Mouse (Mus musculus) cerebellum, adult 9-11 months (tissue): ENCODE measurements around the gene Gstp1.
"Not testable (repeated sequence)": the region's sequence is repeated elsewhere in the genome, so short reads cannot be mapped to it uniquely, and the experiment has no call there.

Experiments
- DNase-seq: peaks from one replicate; pipeline ENCODE4 v3.0.0; 2022

The Gstp1 gene

DNA sequence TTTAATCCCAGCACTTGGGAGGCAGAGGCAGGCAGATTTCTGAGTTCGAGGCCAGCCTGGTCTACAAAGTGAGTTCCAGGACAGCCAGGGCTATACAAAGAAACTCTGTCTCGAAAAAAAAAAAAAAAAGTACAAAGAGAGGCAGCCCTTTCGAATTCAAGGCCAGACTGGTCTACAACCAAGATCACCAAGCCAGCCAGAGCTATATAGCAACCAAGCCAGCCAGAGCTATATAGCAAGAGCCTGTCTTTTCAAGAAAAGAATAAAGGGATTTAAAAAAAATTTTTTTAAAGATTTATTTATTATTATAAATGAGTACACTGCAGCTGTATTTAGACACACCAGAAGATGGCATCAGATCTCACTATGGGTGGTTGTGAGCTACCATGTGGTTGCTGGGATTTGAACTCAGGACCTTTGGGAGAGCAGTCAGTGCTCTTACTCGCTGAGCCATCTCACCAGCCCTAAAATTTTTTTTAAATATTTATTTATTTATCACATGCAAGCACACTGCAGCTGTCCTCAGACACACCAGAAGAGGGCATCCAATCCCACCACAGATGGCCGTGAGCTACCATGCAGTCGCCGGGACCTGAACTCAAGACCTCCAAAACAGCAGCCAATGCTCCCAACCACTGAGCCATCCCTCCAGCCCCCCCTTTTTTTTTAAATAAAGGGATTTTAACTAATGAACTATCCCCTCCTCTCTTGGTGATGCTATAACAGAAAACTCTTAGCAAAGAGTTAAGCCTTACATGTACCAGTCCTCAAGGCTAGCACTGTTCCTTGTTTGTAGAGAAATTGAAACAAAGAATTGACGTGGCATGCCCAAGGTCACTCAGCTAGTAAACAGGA is 22.5 kb upstream of the Gstp1 start:
- not testable (repeated sequence) for DNase-seq

DNA sequence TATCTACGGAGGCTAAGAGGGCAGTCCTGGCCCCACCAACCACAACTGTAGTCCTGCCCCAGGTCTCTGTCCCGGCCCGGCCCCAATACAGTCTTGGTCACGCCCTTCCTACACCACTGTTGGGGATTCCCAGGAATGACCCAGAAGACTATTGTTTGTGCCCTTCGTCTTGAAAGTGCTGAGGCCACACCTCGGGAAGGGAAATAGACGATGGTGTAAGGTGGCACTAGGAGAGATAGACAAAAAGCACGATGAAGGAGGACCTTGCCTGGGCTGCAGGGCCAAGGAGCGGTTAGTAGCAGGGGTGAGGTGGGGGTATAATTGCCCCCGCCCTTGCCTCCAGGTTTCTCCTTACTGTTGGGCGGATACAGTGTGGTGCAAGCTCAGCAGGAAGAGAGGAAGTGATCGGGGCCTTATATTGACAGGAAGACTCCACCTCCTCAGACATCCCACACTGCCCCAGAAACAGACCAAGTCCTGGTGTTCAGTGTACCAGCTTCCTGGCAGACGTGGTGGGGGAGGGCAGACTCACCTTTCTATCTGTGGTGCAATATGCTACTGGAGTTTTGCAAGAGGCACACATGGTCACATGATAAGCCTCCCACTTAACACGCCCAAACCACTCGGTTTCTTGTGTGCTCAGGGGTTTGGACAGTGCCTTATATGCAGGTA is 21.4 kb upstream of the Gstp1 start, which contains the start of gene Gstp3:
Gene Gstp3, minus strand, starts transcription at position 501 of the 672 bp plus-strand sequence.
- no peak for DNase-seq

DNA sequence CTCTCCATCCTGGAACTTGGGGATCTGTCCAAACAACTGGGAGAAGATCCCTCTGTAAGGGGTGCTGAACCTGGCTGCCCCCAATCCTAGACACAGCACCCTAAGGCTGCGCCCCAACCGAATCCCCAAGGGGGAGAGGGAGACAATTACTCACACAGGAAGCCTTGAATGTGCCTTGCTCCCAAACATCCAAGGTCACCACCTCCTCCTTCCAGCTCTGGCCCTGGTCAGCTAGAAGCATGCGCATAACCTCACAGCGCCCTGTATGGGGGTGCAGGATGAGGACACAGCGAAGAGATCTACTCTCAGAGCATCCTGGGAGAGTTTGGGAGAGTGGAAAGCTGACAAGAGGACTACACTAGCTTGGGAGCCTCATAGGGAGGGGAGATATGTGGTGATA is 20.8 kb upstream of the Gstp1 start:
- no peak for DNase-seq

DNA sequence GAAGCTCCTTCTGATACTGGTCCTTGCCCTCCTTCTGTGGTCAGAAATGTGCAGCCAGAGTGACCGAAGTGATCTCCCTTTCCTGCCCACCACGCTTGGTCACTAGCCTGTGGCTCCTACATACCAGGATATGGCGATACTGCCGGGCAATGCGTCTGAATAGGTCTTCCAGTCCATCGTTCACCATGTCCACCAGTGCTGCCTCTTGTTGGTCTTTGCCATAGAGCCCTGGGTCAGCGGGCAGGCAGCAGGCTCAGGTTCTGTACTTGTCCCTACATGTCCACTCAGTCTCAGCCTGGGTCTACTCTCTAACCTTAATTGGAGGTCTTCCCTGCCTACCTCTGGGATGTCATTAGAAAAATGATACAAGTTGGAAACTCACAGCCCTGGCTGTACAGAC is 20.2 kb upstream of the Gstp1 start:
- DNase-seq = no peak

DNA sequence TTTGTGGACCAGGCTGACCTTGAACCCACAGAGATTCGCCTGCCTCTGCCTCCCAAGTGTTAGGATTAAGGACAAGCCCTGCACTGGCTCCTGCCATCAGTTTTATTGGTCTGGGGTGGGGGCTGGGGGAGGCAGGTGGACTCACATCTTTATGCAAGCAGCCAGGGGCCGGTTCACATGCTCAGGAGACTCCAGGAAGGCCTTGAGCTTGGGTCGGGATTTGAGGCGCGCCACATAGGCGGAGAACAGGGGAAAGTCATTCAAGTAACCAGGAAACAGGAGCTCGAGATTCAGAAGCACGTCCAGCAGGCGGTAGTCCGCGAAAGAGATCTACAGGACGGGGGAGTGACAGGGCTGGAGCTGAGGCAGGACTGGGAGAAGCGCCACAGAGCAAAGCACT is 19.6 kb upstream of the Gstp1 start:
- DNase-seq = no peak

DNA sequence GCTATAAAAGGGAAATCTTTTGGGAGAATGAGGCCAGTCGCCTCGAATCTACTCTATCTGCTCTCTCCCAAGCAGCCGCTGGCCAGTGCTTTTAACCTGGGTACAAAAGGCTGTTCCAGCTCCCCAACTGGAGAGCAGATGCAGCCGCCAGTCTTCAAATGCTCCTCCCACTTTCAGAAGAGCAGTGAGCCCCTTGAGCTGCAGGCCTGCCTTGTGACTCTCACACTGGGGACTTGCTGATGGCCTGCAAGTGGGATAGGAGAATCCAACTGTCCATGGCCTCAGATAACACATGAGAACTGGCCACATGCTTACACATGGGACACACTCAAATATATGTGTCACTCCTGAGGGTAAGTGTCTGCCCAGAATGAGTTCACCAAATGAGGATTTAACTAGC is 18.9 kb upstream of the Gstp1 start:
- DNase-seq = no peak

DNA sequence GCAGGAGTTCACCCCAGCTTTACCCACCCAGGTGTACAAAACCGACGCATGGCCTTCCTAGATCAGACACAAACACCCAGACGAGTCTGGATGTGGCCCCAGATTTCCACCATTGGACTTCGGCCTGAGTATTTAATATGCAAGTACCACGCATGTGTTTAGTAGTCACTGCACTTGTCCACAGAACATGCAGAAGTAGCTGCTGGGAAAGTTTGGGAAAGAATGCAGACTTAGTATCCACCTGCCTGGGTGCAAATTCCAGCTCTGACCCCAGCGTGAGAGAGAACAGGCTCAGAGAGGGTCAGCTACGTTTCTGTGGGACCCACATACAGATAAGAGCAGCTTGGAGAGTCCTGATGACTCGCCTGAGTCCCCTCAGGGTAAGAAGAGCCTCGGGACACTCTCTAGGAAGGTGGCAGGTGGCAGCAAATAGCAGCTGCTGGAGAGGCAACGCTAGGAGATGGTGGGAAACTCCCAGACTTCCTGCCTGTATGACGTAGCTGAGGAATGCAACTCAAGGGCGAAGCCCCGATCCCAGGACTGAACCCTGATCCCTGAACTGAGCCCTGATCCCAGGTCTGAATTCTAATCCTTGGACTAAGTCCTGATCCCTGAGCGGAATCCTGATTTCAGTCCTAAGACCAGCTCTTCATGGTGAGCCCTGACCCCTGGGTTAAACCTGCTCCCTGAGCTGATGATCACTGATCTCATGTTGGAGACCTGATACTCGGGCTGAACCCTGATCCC is 18.3 kb upstream of the Gstp1 start:
- DNase-seq = no peak

DNA sequence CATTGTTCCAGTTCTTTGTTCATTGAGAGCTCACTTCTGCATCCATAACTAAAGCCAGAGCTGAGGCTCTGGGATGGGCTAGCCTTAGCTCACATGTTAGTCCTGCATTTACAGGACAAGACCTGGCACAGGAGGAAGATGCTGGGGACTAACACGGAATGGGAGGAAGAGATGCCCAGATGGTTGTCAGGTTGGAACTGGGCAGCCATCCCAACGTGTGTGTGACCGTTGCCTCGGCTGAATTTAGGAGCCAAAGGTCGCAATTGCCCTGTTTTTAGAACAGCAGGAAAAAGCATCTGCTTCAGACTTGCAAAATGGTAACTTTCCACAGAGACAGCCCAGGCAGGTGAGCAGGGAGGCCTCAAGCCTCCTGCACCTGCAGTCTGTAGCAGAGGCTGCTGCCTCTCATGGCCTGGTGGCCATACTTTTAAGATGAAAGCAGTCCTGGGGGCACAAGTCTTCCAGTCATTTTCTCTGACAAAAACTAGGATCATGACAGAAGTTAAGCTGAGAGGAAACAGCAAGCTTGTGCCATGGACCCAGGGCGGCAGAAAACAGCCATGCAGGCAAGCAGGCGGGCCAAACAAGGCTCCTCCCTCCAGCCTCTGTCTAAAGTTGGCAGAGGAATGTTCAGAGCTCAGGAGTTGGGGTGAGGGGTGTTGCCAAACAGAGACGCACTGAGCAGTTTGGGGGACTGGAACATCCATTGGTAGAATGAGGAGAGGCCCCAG is 17.6 kb upstream of the Gstp1 start:
- peak; percentile 83 for DNase-seq

DNA sequence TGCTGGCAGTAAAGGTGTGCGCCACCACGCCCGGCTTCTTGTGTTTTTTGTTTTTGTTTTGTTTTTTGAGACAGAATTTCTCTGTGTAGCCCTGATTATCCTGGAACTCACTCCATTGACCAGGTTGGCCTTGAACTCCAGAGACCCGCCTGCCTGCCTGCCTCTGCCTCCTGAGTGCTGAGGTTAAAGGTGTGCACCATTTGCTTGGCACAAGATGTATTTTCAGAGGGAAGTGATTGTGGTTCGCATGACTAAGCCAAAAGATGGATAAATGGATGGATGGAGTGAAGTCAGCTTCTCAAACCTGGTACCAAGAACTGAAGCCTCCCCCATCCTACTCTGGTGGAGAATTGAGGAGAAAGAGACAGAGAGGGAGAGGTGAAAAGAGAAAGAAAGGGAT is 16.8 kb upstream of the Gstp1 start:
- DNase-seq = no peak

DNA sequence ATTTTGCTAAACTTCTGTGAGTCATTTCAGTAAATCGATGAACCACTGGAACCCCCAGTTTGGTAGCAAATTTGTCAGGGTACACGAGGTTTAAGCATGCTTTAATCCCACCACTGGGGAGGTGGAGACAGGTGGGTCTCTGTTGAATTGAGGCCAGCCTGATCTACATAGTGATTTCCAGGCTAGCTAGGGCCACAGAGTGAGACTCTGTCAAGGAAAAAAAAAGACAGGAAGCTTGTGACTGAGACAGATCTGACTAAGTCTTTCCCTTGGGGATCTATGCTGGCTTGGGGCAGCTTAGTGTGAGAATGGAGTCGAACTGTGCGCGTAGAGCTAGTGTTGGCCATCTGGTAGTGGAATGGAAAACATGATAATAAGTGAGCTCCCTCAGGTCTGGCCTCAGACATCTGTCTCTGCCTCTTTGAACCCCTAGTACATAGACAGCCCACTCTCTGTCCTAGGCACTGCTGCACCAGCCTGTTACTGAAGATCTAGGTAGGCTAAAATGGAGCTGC is 14.8 kb upstream of the Gstp1 start:
- DNase-seq = no peak

DNA sequence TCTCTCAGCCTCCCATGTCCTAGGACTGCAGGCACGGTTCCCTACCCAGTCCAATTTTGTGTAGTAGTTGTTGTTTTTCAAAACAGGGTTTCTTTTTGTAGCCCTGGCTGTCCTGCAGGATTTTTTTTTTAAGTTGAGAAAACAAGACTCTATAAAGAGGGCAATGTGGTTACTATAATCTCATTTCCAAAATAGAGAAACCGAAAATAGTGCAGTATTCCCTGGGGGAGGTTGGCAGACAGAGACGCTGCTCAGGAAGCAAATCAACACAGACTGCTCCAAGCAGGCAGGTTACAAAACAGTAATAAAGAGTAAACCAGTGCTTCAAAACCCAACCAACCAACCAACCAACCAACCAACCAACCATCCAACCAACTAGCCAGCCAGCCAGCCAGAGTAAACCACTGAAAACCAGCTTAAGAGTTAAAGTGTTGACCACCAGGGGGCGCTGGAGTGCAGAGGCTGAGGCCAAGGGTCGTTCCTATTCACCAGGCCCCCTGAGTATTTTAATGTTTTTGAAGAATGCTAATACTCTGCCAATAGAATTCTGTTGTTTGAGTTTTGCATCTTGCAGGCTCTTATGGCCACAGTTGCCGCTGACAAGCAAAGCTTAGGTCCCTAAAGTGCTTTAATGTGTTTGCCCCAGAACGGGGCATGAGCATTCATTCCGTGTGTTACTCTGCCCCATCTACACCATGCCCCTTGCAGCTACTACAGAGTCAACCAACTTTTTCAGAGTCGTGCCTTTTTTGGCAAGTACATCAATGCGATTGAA is 14.1 kb upstream of the Gstp1 start:
- no peak for DNase-seq

DNA sequence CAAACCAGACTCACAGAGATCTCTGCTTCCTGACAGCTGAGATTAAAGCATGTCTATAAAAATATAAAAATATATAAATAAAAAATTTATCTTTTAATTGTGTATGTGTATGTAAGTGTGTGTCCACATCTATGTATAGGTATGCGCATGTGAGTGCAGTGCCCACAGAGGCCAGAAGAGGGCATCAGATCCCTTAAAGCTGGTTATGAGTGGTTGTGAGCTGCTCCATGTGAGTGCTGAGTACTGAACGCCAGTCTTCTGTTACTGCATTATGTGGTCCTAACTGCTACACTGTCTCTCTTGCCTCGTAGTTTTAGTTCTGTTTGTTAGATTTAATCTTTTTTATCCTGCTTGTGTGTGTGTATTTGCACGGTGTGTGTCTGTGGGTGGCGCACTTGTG is 13.2 kb upstream of the Gstp1 start:
- DNase-seq = no peak

DNA sequence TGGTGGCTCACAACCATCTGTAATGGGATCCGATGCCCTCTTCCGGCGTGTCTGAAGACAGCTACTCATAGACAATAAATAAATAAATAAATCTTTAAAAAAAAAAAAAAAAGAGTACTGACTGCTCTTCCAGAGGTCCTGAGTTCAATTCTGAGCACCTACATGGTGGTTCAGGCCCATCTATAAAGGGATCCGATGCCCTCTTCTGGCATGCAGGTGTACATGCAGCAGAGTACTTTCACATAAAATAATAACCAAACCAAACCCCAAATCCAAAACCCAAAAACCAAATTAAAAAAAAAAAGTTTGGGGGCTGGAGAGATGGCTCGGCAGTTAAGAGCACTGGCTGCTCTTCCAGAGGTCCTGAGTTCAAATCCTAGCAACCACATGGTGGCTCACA is 11.3 kb upstream of the Gstp1 start:
- not testable (repeated sequence) for DNase-seq

DNA sequence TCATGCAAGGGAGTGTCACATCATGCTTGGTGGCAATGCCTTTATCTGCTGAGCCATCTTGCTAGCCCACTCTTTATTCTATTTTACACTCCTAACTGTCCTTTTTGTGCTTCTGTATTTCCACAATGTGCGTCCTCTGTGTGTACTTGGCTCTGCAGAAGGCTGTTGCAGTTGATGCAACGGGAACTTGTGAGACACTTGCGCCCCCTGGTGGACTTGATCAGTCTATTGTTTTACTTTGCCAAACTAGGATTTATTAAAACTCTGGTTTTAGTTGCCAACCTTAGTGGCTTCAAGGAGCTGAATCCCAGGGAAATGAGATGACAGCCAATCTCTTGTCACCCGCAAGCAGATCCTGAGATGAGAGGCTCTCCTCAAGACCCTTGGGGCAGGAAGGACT is 10.1 kb upstream of the Gstp1 start:
- peak; percentile 82 for DNase-seq

DNA sequence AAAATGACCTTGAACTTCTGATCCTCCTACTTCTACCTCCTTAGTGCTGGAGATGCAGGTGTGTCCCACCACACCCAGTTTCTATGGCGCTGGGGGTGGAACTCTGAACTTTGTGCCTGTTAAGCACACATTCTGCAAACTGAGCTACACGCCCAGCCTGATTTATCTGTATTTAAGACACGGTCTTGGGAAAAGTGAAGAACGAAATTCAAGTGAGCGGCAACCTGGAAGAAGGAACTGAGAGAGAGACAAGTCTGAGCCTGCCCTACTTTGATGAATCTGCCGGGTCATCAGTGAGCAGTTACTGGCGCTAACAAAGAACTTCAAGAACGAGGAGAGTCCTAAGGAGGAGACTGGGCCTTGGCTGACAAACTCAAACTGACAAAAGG is 9.1 kb upstream of the Gstp1 start:
- DNase-seq = peak; percentile 38

DNA sequence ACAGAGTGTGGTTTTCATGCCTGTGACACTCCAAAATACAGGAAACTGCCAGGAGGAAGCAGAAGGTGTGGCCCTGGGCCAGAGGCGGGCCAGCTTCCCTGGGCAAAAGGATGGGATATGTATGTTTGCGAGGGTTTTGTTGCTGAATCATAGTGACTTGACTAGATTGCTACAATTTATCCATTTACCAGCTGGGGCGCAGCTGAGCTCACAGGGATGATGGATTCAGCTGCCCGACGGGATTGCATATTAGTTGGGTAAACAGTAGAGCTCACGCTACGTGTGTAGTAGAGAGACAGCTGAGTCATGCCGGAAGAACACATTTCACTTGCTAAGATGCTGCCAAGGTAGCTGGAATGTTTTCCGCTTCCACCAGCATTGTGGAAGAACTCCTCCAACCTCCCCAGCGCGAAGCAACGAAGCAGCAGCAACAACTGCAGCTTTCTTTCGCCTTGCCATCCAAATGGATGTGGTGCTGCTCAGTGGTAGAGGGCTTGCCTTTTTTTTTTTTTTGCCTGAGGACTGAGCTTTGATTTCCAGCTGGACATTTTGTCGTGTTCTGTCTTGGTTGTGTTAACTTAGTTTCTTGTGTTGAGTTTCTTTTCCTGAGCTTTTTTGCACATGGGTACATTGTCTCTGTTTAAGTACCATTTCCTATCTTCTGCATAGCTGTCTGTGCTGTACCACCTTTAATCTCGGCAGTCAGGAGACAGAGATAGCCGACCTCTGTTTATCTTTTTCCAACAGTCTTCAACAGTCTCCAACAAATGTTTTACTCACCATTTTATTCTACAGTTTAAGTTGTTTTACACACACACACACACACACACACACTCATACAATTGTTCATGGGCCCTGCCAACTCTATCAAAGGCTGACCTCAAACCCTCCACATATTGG is 8.4 kb upstream of the Gstp1 start, which contains the start of gene Gstp2:
Gene Gstp2, minus strand, starts transcription at position 58 of the 900 bp plus-strand sequence.
- peak; percentile 86 for DNase-seq

DNA sequence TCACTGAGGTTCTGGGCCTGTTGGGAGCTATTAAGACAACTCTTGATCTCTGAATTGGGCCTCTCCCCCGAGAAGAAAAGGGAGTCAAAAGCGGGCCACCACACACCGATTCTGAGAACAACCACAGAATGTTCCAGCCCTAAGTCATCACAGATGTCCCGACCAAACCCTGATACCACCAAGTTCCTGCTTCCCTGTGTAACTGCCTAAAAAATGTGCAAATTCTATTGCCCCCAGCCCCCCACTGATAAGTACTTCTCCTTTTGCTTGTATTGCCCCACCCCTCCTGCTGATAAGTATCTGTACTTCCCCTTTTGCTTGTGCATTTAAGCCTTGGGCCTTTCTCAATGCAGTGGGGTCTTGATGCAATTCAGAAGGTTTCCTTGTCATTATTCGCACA is 6.3 kb upstream of the Gstp1 start:
- not testable (repeated sequence) for DNase-seq

DNA sequence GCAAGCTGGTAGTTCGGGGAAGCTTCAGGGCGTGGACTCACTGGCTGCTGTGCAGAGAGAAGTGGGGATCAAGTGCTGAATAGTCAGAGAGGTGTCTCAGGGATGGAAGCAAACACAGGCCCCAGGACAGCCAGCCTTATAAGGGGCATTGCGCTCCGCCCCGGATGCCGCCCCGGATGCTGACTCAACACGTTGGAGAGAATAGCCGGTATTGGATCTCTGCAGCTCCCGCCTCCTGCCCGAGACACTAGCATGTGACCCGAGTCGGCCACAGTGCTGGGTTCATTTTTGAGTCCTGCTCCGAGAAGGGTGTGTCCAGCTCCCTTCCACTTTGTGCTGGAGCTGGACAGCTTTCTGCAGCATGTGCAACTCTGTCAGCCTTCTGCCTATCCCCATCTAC is 4.3 kb upstream of the Gstp1 start:
- DNase-seq = no peak

DNA sequence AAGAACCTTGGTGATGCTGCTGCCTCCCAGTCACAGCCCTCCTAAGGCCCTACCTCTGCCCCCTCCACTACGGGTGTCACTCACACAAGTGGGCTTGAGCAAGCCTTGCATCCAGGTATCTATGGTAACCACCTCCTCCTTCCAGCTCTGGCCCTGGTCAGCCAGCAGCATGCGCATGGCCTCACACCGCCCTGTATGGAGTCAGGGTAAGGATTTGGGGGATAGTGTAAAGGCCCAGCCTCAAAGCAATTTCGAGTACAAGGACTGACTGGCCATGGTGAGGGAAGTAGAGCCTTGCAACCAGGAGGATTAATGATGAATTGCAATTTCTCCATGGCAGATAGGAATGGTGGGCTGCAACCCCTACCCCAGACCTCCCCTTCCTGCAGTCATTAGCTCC is 3.7 kb upstream of the Gstp1 start:
- not testable (repeated sequence) for DNase-seq

DNA sequence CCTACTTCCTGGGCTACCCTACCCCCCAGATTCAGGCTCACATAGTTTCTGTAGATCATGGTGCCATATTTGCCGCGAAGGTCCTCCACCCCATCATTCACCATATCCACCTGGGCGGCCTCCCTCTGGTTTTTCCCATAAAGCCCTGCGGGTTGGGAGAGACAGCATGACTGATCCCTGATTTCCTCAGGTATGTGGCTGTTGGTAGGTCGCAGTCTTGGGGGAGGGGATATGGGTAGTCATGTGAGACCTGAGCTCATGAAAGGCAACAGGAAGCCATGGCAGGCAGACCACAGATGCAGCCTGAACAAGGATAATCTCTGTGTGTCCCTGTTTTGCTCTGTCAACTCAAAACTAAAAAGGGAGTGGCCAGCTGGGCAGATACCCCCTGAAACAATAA is 3.2 kb upstream of the Gstp1 start:
- DNase-seq = not testable (repeated sequence)
